Mouse (Mus musculus): Measurements from ENCODE around the gene Lsm14b. TPM values are rescaled to one million over a fixed set of nuclear protein-coding genes. Genes with fewer than 3 reads are reported as not detected.

Lsm14b gene
- total and polyA plus RNA-seq, 3 experiments, result 34.2 to 44.4 TPM; not detected in 1

GRCm38 (mm10) chr2:179976628-179977343 lies 48.0 kb upstream of the Lsm14b start, which contains the start of gene Taf4:
Gene Taf4 (minus strand): TSS chr2:179976646.
- H3K36me3 ChIP-seq (ENCODE audit: control insufficient read depth in 1 of 2, insufficient read depth in 2 of 2, low read length in 2 of 2), result peaks cover 0 to 15% of the 10 kb centered on the region in 2 experiments; a peak in 2 of 4 replicates
- peak within 1 kb of the TSS; percentile 98 for H3K9ac ChIP-seq (ENCODE audit: control insufficient read depth, low read depth, low read length, poor library complexity, severe bottlenecking)
- DNase-seq (ENCODE audit: low read depth, low spot score), result peak; percentile 83
- peaks cover 46% of the 10 kb centered on the region for H3K79me2 ChIP-seq (ENCODE audit: control insufficient read depth, insufficient read depth, low read length, poor library complexity)
- peak within 1 kb of the TSS; percentile 77 to 94 for H3K4me3 ChIP-seq (ENCODE audit: control insufficient read depth in 1 of 2, insufficient read depth in 1 of 2, low read depth in 2 of 2, low read length in 2 of 2)
- H3K9me3 ChIP-seq (replicated peaks; ENCODE audit: insufficient read depth, low read length), result no peaks in the 10 kb centered on the region
- H3K27ac ChIP-seq (ENCODE audit: control insufficient read depth, low read depth, low read length), result peak within 1 kb of the TSS; percentile 67
- peaks cover 0 to 24% of the 10 kb centered on the region in 2 experiments; a peak in 3 of 4 replicates for H3K4me1 ChIP-seq (ENCODE audit: control insufficient read depth in 1 of 2, insufficient read depth in 2 of 2, low read length in 2 of 2)
- no peaks in the 10 kb centered on the region for H3K27me3 ChIP-seq (ENCODE audit: control insufficient read depth in 1 of 2, insufficient read depth in 2 of 2, low read length in 2 of 2)
- TF ChIP-seq CHD1 (IDR thresholded peaks at IDR 0.05; ENCODE audit: low read depth, low read length) (peak; percentile 75; the same call in 1 of the 2 replicates), EP300 (IDR thresholded peaks at IDR 0.05; ENCODE audit: low read depth in 1 of 2, low read length in 2 of 2) (no peak), NRF1 (IDR thresholded peaks at IDR 0.05; ENCODE audit: insufficient read depth, low read depth, low read length, poor library complexity, severe bottlenecking) (peak; percentile 78), KAT2A (conservative IDR thresholded peaks at IDR 0.05; ENCODE audit: low read depth, low read length) (no peak), GABPA (IDR thresholded peaks at IDR 0.05; ENCODE audit: low read depth, low read length) (no peak), TAL1 (IDR thresholded peaks at IDR 0.05; ENCODE audit: low read length) (no peak), JUND (IDR thresholded peaks at IDR 0.05; ENCODE audit: low read depth, low read length) (no peak), RAD21 (IDR thresholded peaks at IDR 0.05; ENCODE audit: low read depth, low read length) (no peak), MYC (IDR thresholded peaks at IDR 0.05; ENCODE audit: low read depth, low read length) (no peak), MYB (IDR thresholded peaks at IDR 0.05; ENCODE audit: low read depth, low read length) (no peak), TCF12 (IDR thresholded peaks at IDR 0.05; ENCODE audit: low read depth, low read length) (peak; percentile 84), MAFK (IDR thresholded peaks at IDR 0.05; ENCODE audit: borderline replicate concordance, low read depth, low read length) (no peak), GATA1 (IDR thresholded peaks at IDR 0.05; ENCODE audit: low read depth, low read length) (no peak), TBP (IDR thresholded peaks at IDR 0.05; ENCODE audit: low read depth, low read length) (peak; percentile 95), ETS1 (IDR thresholded peaks at IDR 0.05; ENCODE audit: low read depth, low read length) (peak; percentile 61; the same call in 1 of the 2 replicates), USF2 (IDR thresholded peaks at IDR 0.05; ENCODE audit: borderline replicate concordance in 1 of 2, insufficient read depth in 1 of 2, low read depth in 1 of 2, low read length in 2 of 2) (no peak), MAZ (IDR thresholded peaks at IDR 0.05; ENCODE audit: low read depth, low read length) (0 out of 2 replicates have a peak, but pooled peaks have one; percentile 27), USF1 (IDR thresholded peaks at IDR 0.05; ENCODE audit: low read depth, low read length) (0 out of 2 replicates have a peak, but pooled peaks have one; percentile 21), MAX (IDR thresholded peaks at IDR 0.05; ENCODE audit: low read length) (no peak), CTCF (IDR thresholded peaks at IDR 0.05 in 2 of 3, conservative IDR thresholded peaks at IDR 0.05 in 1 of 3; ENCODE audit: control insufficient read depth in 1 of 3, insufficient read depth in 1 of 3, low read depth in 2 of 3, low read length in 3 of 3, poor library complexity in 1 of 3, severe bottlenecking in 1 of 3) (0 out of 6 replicates have a peak, but pooled peaks of 1 of the 3 experiments have one; percentile 0), SMC3 (IDR thresholded peaks at IDR 0.05; ENCODE audit: low read depth, low read length) (no peak), HCFC1 (IDR thresholded peaks at IDR 0.05; ENCODE audit: low read depth, low read length) (peak; percentile 77), E2F4 (IDR thresholded peaks at IDR 0.05; ENCODE audit: borderline replicate concordance, low read depth, low read length) (no peak), POLR2AphosphoS2 (IDR thresholded peaks at IDR 0.05; ENCODE audit: low read length) (peak; percentile 79; the same call in 1 of the 2 replicates), MXI1 (IDR thresholded peaks at IDR 0.05; ENCODE audit: low read depth, low read length) (no peak), SIN3A (IDR thresholded peaks at IDR 0.05; ENCODE audit: low read length) (peak; percentile 80), ZNF384 (IDR thresholded peaks at IDR 0.05; ENCODE audit: low read depth, low read length) (no peak), CHD2 (IDR thresholded peaks at IDR 0.05; ENCODE audit: low read length) (no peak), ZMIZ1 (IDR thresholded peaks at IDR 0.05; ENCODE audit: low read depth, low read length) (peak; percentile 99), BHLHE40 (IDR thresholded peaks at IDR 0.05; ENCODE audit: borderline replicate concordance, low read depth, low read length) (no peak), ZKSCAN1 (IDR thresholded peaks at IDR 0.05; ENCODE audit: low read depth, low read length) (no peak), NELFE (IDR thresholded peaks at IDR 0.05; ENCODE audit: low read depth, low read length) (peak; percentile 94), UBTF (IDR thresholded peaks at IDR 0.05; ENCODE audit: borderline replicate concordance, insufficient read depth, low read depth, low read length) (no peak), MEF2A (IDR thresholded peaks at IDR 0.05; ENCODE audit: extremely low read depth, insufficient replicate concordance, low read depth, low read length, poor library complexity, severe bottlenecking) (no peak), POLR2A (IDR thresholded peaks at IDR 0.05; ENCODE audit: control insufficient read depth in 1 of 2, insufficient read depth in 1 of 2, low read depth in 1 of 2, low read length in 2 of 2, poor library complexity in 1 of 2) (peak; percentile 98 to 100), POLR2AphosphoS5 (IDR thresholded peaks at IDR 0.05; ENCODE audit: borderline replicate concordance, low read depth, low read length) (no peak)
